Mouse (Mus musculus) neural tube, embryonic 14.5 days (tissue): ENCODE measurements around the gene Ms4a14. TPM values are rescaled to one million over a fixed set of nuclear protein-coding genes. Genes with fewer than 3 reads are reported as not detected.
"Not testable (repeated sequence)": the region's sequence is repeated elsewhere in the genome, so short reads cannot be mapped to it uniquely, and the experiment has no call there.

Experiments
- ATAC-seq: fragments of 200-750 bp; cut with Nextera tagmentation; 2 replicates; pipeline ENCODE4 v1.8.0; 2017; ENCODE audit warnings: low read depth, mild to moderate bottlenecking, moderate TSS enrichment, moderate library complexity
- H3K27ac ChIP-seq: fragments of 300-500 bp; sonication (generic); 2 replicates; pipeline ENCODE4 v1.5.1; 2014; ENCODE audit warnings: low read depth, mild to moderate bottlenecking, control low read depth, low read length, moderate library complexity, mixed read lengths
- H3K27me3 ChIP-seq: fragments of 300-500 bp; sonication (generic); 2 replicates; pipeline ENCODE4 v1.6.1; 2014; ENCODE audit warnings: low read length; ENCODE audit not compliant: control insufficient read depth, insufficient read depth
- H3K36me3 ChIP-seq: fragments of 300-500 bp; sonication (generic); 2 replicates; pipeline ENCODE4 v1.6.1; 2014; ENCODE audit warnings: low read length, mixed read lengths; ENCODE audit not compliant: control insufficient read depth, insufficient read depth
- H3K4me1 ChIP-seq: fragments of 300-500 bp; sonication (generic); 2 replicates; pipeline ENCODE4 v1.6.1; 2014; ENCODE audit warnings: low read length; ENCODE audit not compliant: control insufficient read depth, insufficient read depth
- H3K4me2 ChIP-seq: fragments of 300-500 bp; sonication (generic); 2 replicates; pipeline ENCODE4 v1.6.1; 2014; ENCODE audit warnings: mild to moderate bottlenecking, low read depth, low read length, control low read depth
- H3K4me3 ChIP-seq: fragments of 300-500 bp; sonication (generic); 2 replicates; pipeline ENCODE4 v1.5.1; 2014; ENCODE audit warnings: low read depth, low read length, control low read depth, mixed read lengths
- H3K9ac ChIP-seq: fragments of 300-500 bp; sonication (generic); replicated peaks from 2 replicates; pipeline ENCODE4 v1.6.1; 2014; ENCODE audit warnings: low read depth, mild to moderate bottlenecking, control low read depth, low read length, mixed read lengths
- H3K9me3 ChIP-seq: fragments of 300-500 bp; sonication (generic); 2 replicates; pipeline ENCODE4 v1.6.1; 2016; ENCODE audit warnings: low read length; ENCODE audit not compliant: control insufficient read depth
- WGBS: fragments of 180-500 bp; shearing (Covaris S2); extraction: QIAGEN DNeasy Blood & Tissue Kit; methylation state at CpG from one replicate; pipeline ENCODE4 v1.1.7; 2014; 5-methylcytosine and 5-hydroxymethylcytosine counted together
- polyA plus RNA-seq: library from polyadenylated mRNA; unstranded; fragments of >200 nt; fragmentation: Nextera tagmentation; extraction: Ambion mirVana; gene quantifications from 2 replicates; pipeline ENCODE4 v1.2.1, GENCODE M21; 2014

Ms4a14 gene
- polyA plus RNA-seq, 1 experiment from 2014 or later = not detected

GRCm38 (mm10) chr19:11266956-11267355, 47.3 kb downstream of the Ms4a14 start:
- no peak for ATAC-seq
- H3K36me3 ChIP-seq = no peaks in the 10 kb centered on the region
- WGBS = 87% methylated on average over 4 of the region's 4 CpGs
- no peak overlapping the region for H3K9ac ChIP-seq
- H3K4me3 ChIP-seq = no peak overlapping the region
- H3K27ac ChIP-seq = no peak overlapping the region
- H3K9me3 ChIP-seq = no peaks in the 10 kb centered on the region
- no peak overlapping the region for H3K4me2 ChIP-seq
- H3K27me3 ChIP-seq = no peaks in the 10 kb centered on the region
- H3K4me1 ChIP-seq = no peaks in the 10 kb centered on the region

- no peak for ATAC-seq
These were observed 48.0 kb downstream of the Ms4a14 start, which contains the start of gene Ms4a1 for GRCm38 (mm10) chr19:11266052-11266845. Gene Ms4a1 (minus strand): TSS chr19:11266241.

GRCm38 (mm10) chr19:11264602-11265185, 49.6 kb downstream of the Ms4a14 start:
- Histone ChIP-seq H3K36me3 (no peaks in the 10 kb centered on the region), H3K27me3 (no peaks in the 10 kb centered on the region), H3K9me3 (no peaks in the 10 kb centered on the region), H3K4me1 (no peaks in the 10 kb centered on the region), H3K4me3 (no peak overlapping the region), H3K9ac (no peak overlapping the region), H3K27ac (no peak overlapping the region), H3K4me2 (no peak overlapping the region)
- 84% methylated on average over 9 of the region's 9 CpGs for WGBS
- no peak for ATAC-seq

More at GRCm38 (mm10) chr19:11266052-11266845, 48.0 kb downstream of the Ms4a14 start, which contains the start of gene Ms4a1:
- Histone ChIP-seq H3K4me3 (no peak within 1 kb of the TSS), H3K9me3 (no peaks in the 10 kb centered on the region), H3K27ac (no peak within 1 kb of the TSS), H3K36me3 (no peaks in the 10 kb centered on the region), H3K4me2 (no peak within 1 kb of the TSS), H3K27me3 (no peaks in the 10 kb centered on the region), H3K9ac (no peak within 1 kb of the TSS), H3K4me1 (no peaks in the 10 kb centered on the region)
- 89% methylated on average over 8 of the region's 8 CpGs for WGBS

- Histone ChIP-seq H3K9me3 (no peaks in the 10 kb centered on the region), H3K27me3 (no peaks in the 10 kb centered on the region), H3K4me1 (no peaks in the 10 kb centered on the region), H3K9ac (no peak overlapping the region), H3K4me3 (no peak overlapping the region), H3K4me2 (no peak overlapping the region), H3K27ac (no peak overlapping the region), H3K36me3 (no peaks in the 10 kb centered on the region)
- 86% methylated on average over 3 of the region's 3 CpGs for WGBS
- ATAC-seq = no peak
These were observed 50.7 kb downstream of the Ms4a14 start for GRCm38 (mm10) chr19:11263549-11263948.

- not testable (repeated sequence) for H3K27me3 ChIP-seq, ATAC-seq, H3K27ac ChIP-seq, H3K4me2 ChIP-seq, H3K9ac ChIP-seq, H3K36me3 ChIP-seq, H3K9me3 ChIP-seq, H3K4me3 ChIP-seq, H3K4me1 ChIP-seq
- 86% methylated on average over 4 of the region's 4 CpGs for WGBS
These were observed 51.3 kb downstream of the Ms4a14 start for GRCm38 (mm10) chr19:11262932-11263331.

GRCm38 (mm10) chr19:11261522-11261921, 52.7 kb downstream of the Ms4a14 start:
- no peaks in the 10 kb centered on the region for H3K4me1 ChIP-seq
- WGBS = 97% methylated on average over 2 of the region's 2 CpGs

More at GRCm38 (mm10) chr19:11261522-11261921, 52.7 kb downstream of the Ms4a14 start:
- no peaks in the 10 kb centered on the region for H3K27me3 ChIP-seq
- ATAC-seq = no peak
- no peaks in the 10 kb centered on the region for H3K9me3 ChIP-seq
- H3K4me2 ChIP-seq = no peak overlapping the region
- H3K4me3 ChIP-seq = no peak overlapping the region
- no peaks in the 10 kb centered on the region for H3K36me3 ChIP-seq
- no peak overlapping the region for H3K9ac ChIP-seq
- H3K27ac ChIP-seq = no peak overlapping the region

Other genes starting within 250 kb of the Ms4a14 start
- not detected in 2 replicates for gene Ms4a8a, start 233.4 kb downstream of the Ms4a14 start, polyA plus RNA-seq
- not detected in 2 replicates for gene 1700017D01Rik, start 183.6 kb downstream of the Ms4a14 start, polyA plus RNA-seq
- gene 1700025F22Rik, start 149.1 kb downstream of the Ms4a14 start, polyA plus RNA-seq = not detected in 2 replicates
- not detected in 2 replicates for gene Ms4a13, start 117.7 kb downstream of the Ms4a14 start, polyA plus RNA-seq
- not detected in 2 replicates for gene Ms4a12, start 82.0 kb downstream of the Ms4a14 start, polyA plus RNA-seq
- gene Ms4a1, start 48.2 kb downstream of the Ms4a14 start, polyA plus RNA-seq = not detected in 2 replicates
- gene Ms4a5, start 30.6 kb downstream of the Ms4a14 start, polyA plus RNA-seq = not detected in 2 replicates
- gene Ms4a7, start 21.7 kb upstream of the Ms4a14 start, polyA plus RNA-seq = 0.63 and 4.0 TPM in 2 replicates
- gene Ms4a4a, start 61.1 kb upstream of the Ms4a14 start, polyA plus RNA-seq = 2.6 TPM in 1 of 2 replicates, not detected in the other
- gene Ms4a4c, start 90.3 kb upstream of the Ms4a14 start, polyA plus RNA-seq = not detected in 2 replicates
- not detected in 2 replicates for gene Ms4a4b, start 129.1 kb upstream of the Ms4a14 start, polyA plus RNA-seq
- 0.46 and 2.2 TPM in 2 replicates for gene Ms4a6c, start 154.9 kb upstream of the Ms4a14 start, polyA plus RNA-seq
- not detected in 2 replicates for gene Gm8369, start 171.5 kb upstream of the Ms4a14 start, polyA plus RNA-seq
- 0.33 and 3.1 TPM in 2 replicates for gene Ms4a6b, start 202.1 kb upstream of the Ms4a14 start, polyA plus RNA-seq
- 0.17 TPM in 1 of 2 replicates, not detected in the other for gene Ms4a4d, start 222.3 kb upstream of the Ms4a14 start, polyA plus RNA-seq